Mouse (Mus musculus): ENCODE measurements around the gene Methig1. TPM values are rescaled to one million over a fixed set of nuclear protein-coding genes. Genes with fewer than 3 reads are reported as not detected.
"Not testable (repeated sequence)": the region's sequence is repeated elsewhere in the genome, so short reads cannot be mapped to it uniquely, and the experiment has no call there.

Methig1 gene
- polyA plus RNA-seq, 2 experiments from 2014 or later, result not detected

DNA sequence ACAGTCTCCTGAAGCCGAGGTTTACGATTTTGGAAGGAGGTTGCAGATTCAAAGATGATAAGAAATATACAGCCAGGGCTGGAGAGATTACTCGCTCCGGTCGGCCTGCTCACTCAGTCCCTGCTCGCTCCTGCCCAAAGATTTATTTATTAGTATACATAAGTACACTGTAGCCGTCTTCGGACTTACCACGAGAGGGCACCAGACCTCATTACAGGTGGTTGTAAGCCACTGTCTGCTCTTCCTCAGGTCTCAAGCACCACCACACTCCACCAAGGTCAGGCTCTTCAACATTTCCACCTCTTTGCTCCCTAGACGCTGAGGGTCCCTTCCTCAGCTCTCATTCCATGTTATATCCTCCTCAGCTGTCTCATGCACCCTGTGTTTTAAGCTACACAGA is 15.1 kb upstream of the Methig1 start:
- peak; percentile 51 for ATAC-seq

DNA sequence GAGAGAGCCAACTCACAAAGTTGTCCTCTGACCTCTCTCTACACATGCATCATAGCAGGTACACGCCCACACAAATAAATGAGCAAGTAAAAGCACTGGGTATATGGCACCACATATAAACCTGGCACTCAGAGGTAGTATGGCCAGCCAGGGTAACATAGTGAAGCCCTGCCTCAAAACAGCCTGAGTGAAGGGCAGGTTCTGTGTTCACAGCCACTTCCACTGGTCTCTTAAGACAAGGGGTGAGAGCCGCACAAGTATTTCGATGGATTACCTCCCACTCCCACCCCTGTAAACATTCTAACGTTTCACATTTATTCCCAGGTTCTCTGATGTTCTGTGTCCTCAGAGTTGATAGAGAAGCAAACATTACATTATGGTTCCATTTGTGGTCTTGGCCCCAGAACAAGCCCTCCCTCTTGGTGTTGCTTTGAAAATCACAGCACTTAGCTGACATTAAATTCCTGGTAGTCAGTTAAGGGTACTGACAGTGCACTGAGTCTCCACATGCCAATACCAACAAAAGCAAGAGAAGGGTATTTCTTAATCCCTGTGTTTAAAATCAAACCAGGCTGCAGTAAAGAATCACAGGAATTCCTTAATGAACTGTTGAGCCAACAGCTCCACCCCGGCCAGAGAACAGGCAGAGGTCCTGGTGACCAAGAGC is 11.5 kb upstream of the Methig1 start:
- not testable (repeated sequence) for ATAC-seq

DNA sequence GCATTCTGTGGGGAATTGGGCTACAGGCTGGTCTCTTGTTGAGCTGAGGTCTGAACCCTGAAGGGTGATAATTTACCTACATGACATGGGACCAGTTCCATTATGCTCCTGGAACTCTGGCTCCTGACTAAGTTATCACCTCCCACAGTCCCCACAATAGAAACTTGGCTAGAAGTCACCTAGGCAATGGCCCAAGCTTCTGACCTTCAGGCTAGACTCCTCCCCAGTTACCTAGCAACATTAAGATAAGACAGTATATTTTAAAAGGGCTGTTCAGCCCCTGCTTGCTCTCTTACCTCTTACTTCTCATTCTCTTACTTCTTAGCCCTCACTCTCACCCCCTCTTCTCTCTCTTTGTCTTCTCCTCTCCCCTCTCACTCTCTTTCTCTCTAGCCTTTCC is 7.5 kb upstream of the Methig1 start:
- ATAC-seq, result no peak

DNA sequence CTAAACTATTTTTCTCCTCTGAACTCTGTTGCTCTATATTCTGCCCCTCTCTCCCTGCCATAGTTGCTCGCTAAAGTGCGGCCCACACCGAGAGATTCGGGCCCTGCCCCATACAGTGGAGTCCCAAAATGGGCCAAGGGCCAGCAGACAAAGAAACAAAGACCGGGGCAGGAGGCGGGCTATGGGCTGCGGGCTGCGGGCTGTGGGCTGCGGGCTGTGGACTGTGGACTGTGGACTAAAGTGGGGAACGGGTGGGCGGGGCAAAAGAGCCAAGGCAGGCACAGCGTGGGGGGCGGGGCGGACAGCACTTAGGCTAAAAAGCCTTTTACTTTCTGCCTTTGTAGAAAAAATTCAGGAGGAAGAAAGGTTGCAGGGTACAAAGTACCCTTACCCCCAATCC is 6.2 kb upstream of the Methig1 start:
- no peak for ATAC-seq

DNA sequence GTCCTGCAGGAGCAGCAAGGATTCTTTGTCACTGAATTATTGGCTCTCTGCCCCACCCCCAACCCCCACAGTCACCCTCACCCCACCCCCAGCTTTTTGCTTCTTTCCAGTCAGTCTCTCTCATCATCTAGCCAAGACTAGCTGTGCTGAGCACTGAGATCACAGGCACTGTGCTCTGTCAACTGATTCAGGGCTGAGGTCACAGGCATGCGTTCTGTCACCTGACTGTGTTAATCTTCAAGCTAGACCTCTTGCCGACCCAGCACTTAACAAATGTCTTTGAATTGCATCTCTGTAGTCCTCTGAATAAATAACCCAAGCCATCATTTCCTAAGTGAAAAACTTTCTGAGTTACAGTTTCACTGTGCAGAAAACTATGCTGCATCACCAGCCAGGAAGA is 3.5 kb upstream of the Methig1 start:
- no peak for ATAC-seq

DNA sequence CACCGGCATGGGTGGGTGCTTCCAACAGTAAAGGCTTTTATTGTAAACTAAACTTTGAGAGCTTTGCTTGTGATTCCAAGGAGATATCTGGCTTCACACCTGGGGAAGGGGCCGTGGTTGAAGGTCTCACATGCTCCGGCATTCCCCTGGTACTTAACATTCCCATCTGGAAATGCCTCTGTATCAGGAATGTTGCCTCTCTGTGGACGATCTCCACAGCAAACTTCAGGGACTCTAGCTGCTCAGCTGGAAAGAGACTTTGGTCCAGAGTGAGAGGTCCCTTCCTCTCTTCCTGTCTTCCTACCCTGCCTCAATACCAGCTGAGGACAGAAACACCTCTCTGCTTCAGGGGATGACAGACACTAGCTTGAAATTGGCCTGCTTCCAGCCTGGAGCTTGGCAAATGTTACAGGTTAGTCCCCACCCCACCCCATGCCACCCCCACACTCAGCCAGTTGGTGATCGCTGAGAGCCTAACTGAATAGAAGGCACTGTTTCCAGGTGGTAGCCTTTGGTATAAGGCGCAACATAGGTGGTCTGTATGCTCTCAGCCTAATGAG is 1.4 kb upstream of the Methig1 start:
- ATAC-seq, result no peak

DNA sequence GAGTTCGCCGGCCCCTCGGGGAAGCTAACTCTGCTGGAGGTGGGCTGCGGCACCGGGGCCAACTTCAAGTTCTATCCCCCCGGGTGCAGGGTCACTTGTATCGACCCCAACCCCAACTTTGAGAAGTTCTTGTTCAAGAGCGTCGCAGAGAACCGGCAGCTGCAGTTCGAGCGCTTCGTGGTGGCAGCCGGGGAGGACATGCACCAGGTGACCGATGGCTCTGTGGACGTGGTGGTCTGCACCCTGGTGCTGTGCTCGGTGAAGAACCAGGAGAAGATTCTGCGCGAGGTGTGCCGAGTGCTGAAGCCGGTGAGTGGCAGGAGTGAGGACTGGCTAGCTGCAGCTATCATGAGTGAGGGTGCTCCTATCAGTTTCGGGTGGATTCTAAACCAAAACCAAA is 450 bp downstream of the Methig1 start:
- not testable (repeated sequence) for ATAC-seq

DNA sequence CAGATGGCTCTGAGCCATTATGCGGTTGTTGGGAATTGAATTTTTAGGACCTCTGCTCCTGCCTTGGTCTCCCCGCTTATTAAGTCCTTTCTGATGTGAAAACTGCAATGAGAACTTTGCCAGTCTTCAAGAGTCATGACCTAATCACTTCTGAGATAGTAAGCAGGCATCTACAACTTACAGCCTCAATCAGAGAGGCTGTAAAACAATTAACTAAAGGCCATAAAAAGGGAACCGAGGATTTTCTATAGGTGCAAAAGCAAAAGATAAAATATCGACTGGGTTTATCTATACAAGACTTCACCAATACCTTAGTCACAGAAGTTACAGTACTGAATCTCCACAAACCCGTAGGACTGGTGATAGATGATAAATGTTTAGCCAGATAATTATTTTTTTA is 2.9 kb downstream of the Methig1 start:
- ATAC-seq, result no peak

DNA sequence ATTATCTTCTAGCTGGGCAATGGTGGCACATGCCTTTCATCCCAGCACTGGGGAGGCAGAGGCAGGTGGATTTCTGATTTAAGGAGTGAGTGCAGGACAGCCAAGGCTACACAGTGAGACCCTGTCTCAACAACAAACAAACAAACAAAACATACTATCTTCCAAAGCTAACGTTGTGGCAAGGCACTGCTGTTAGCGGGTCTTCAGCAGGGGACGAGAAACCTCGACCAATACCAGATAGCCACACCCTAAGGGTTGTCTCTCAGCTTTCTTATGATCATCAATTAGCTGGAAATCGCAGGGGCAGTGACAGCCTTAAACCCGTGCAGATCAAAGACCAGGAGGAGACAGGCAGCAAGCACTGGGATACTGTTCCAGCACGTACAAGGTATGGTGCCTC is 11.3 kb downstream of the Methig1 start, which contains the start of gene Higd1c:
Gene Higd1c, plus strand, starts transcription at position 301 of the 400 bp plus-strand sequence.
- no peak for ATAC-seq

DNA sequence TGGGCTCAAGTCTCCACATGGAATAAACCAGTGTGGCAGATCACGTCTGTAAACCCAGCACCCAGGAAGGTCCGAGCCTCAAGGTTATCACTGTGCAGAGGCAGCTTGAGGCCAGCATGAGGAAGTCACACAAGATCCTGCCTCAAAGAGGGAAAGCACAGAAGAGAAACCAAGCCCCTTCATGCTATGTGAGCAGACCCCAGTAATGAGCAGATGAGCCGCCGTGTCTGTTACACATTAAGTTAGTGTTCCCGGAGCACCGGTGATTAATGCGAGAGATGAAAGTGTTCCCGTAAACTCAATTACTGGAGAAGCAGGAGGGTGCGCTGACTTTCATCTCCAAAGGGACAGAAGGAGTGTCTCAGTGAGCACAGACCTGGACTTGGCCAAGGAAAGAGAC is 13.0 kb downstream of the Methig1 start:
- not testable (repeated sequence) for ATAC-seq

DNA sequence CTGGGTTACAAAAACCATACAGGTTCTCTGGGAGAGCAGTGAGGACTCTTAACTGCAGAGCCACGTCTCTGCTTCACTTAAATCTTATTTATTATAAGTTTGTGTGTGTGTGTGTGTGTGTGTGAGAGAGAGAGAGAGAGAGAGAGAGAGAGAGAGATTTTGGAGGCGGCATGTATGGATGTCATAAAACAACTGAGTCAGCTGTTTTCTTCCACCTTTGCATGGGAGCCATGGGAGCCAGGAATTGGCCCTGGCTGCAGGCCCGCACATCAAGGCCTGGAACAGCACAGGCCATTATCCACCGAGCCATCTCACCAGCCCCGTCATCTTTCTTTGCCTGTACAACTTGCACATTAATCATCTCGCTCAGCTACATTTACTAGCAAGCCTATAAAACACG is 14.2 kb downstream of the Methig1 start:
- ATAC-seq, result no peak

DNA sequence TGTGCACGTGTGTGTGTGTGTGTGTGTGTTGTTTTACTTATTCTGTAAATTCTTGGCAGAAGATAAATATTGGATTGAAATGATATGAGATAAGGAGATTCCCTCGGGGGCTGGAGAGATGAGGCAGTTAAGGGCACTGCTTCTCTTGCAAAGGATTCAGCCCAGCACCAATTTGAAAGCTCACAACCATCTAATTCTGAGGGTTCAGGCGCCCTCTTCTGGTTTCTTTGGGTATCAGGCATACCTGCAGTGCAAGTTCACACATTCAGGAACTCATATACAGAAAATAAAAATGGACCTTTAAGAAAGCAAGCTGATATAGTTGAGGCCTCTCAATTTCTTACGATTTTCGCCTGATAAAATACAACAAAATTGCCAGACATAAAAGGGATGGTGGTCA is 22.1 kb downstream of the Methig1 start:
- no peak for ATAC-seq

DNA sequence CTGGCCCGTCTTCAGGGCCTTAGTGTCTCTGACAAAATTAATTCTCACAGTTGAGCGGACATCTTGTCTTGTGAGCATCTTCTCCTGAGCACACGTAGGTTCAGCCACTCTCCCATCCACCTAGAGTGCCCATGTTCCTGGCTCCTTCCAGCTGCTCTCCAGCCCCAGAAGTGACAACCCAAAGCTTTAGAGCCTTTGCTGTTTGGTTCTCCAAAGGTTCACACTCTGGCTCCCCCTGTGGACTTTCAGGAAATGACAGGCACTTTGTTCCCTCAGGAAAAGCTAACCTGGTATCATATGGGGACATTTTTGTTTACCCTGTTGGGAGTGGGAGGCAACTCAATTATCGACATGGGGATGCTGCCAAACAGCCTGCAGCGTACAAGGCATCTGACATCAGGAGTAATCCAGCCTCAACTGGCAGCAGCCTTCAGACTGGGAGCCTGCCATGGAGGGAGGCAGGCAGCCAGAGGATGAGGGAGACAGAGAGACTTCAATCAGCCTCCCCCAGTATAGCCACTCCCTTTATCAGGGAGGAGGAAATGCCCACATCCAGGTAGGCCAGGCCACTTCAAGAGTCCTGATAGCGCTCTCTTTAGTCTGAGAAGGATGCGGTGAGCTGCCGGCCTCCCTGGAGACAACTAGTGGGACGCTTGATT is 25.0 kb downstream of the Methig1 start:
- not testable (repeated sequence) for ATAC-seq

DNA sequence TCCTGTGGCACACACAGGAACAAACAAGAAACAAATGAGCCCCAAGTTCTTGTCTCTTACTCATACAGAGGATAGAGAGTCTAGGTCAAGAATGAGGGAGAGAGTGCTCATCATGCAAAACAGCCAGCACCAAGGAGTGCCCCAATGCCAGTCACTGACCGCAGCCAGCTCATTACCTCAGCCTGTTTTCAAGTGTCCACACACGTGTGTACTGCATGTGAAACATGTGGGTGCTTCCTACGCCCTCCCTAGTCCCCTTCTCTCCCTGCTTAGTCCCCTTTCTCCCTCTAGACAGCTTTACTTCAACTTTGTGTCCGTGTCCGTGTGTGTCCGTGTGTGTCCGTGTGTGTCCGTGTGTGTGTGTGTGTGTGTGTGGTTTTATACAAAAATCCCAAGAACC is 26.7 kb downstream of the Methig1 start:
- ATAC-seq, result no peak

DNA sequence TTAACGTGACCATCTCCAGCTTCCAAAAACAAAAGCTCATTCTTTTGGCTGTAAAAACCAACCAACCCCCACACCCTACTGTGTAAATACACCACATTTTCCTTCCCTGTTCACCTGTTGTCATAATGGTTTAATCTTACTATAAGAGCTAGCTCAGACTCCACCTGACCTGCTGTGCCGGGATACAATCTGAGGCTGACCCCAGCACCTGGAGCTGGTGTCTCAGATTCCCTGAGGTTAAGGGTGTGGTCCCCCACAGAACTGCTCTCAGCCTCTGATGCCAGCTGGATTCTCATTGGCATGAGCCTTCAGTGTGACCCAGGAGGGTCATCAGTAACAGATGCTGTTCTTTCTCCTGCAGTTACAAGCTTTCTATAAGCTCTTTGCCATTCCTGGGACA is 27.2 kb downstream of the Methig1 start:
- ATAC-seq, result no peak

DNA sequence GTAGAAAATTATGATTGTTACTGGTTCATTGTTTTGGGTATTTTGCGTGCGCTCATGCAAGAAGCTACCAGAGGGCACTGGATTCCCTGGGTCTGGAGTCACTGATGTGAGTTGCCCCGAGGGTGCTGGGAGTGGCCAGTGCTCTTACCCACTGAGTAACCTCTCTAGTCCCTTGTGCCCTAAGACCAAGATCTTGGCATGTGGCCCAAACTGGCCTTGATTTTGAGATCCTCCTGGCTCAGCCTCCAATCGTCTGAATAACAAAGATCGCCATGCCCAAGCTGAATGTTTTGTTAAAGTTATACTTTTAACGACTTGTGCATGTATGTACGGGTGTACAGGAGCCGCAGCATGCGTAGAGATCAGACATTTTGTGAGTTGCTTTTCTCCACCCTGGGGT is 32.8 kb downstream of the Methig1 start:
- ATAC-seq, result no peak

DNA sequence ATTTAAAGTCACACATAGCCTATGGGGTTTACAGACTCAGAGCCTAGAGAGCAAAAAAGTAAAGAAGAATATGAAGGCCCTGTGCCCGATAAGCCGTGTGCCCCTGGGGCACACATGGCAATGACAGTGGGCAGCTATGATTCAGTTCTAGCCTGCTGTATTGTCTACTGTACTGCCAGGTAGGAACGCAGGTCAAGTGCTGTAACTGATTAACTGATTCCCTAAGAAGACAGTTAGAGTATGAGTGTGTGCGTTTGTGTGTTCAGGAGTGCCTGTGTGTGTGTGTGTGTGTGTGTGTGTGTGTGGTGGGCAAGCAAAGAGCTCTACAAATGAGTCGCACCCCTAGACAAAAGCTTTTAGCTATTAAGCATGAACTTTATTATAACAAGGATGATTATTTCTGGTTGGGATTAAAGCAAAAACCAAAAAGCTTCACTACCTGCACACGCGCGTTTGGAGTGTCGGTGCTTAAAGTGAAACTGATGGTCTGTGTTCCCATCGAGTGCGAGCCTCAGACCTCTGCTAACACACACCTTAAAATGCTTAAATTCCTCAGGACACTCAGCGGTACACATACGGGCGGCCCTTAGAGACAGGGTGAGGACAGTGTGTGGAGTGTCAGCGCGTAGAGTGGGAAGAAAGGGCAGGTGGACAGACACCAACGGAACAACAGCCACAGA is 34.7 kb downstream of the Methig1 start:
- ATAC-seq, result no peak

DNA sequence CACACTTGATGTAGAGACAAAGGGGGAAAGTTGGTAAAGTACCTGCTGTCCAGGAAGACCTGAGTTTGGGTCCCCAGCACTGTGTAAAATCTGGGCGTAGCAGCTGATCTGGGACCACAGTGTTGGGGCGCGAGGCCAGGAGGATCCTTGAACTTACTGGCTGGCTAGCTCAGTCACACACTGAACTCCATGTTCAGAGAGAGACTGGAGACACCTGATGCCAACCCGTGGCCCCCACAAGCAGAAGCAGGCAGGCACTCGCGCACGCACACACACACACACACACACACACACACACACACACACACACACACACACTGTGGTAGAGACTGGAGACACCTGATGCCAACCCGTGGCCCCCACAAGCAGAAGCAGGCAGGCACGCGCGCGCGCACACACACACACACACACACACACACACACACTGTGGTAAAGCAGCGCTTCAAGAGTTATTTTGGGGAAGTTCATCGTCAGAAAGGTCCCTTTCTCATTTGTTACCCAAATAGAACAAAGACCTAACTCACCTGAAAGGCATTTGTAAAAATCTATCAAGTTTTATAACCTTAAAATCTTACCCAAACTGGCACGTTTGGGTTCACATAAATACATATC is 35.4 kb downstream of the Methig1 start:
- no peak for ATAC-seq

DNA sequence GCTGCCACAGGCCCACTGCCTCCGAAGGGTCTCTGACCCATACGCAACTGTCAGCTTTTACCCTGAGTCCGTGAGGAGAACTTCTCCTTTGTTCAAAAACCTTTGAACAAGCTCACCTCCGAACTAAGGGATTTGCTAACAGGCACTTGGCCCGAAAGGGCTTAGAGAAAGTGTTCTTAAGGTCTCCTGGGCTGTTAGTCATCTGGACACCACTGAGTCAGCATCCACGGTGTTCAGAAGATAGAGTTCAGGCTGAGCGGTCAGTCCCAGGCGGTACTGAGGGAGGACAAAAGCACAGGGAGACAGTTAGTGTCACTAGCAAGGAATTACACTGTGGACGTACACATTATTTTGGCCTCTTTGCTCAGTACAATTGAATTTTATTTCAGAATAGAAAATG is 35.9 kb downstream of the Methig1 start:
- no peak for ATAC-seq

DNA sequence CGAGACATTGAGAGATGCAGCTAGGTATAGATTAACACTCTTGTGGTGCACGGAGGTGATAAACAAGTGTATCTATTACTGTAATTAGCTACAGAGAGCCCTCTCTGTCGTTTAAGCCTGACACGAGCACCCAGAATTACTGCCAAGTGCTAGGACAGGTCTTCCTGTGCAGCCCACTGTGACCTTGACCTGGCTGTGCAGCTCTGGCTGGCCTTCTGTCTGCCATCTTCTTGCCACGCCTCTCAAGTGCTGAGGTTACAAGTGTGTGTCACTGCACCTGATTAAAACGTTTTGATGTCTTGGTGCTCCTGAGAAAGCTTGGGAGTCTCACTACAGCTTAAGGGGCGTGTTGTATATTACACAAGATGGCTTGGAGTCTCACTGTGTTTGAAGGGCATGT is 38.1 kb downstream of the Methig1 start:
- ATAC-seq, result no peak

DNA sequence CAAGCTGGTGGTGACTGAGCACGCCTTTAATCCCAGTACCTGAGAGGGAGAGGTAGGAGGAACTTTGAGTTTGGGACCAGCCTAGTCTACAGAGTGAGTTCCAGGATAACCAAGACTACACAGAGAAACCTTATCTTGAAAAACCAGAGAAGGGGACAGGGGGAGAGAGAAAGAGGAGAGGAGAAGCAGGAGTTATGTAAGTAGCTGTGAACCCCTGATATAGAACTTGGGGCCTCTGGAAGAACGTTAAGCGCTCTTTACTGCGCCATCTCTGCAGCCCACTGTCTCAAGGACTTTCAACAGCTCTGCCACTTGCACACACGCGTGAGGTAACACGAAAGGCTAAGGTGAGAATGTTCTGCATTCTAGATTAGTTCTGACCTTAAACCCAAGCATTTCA is 38.6 kb downstream of the Methig1 start:
- ATAC-seq, result no peak

DNA sequence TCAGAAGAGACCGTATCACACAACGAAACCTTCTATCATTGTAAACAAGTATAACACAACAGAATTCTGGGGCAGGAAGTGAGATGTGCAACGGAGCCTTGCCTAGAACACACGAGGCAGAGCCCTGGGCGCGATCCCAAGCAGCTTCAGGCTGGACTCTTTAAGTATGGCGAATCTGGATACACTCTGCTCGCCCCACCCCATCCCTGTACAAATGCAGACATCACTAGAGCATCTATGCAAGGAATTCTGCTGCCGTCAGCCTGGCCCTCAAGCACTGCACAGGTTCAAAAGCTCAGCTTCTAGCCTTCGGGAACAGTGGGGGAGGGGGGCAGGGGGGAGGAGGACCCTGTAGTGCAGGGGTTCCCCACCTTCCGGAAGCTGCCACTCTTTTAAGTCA is 40.1 kb downstream of the Methig1 start:
- no peak for ATAC-seq

DNA sequence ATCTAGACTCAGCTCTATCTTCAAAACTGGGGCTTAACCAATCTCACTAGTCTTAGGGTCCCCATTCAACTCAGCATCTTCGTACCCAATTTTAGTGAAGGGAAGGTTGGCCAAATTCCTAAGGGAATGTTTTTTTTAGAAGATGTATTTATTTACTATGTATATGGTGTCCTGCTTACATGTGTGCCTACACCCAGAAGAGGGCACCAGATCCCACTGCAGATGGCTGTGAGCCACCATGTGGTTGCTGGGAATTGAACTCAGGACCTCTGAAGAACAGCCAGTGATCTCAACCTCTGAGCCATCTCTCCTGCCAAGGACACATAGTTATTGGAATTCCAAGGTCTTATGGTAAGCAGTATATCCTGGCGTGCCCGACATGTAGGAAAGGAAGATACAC is 42.6 kb downstream of the Methig1 start:
- no peak for ATAC-seq
